Mouse (Mus musculus) limb, embryonic 11.5 days (tissue): ENCODE results near the gene Fggy. TPM values are rescaled to one million over a fixed set of nuclear protein-coding genes. Genes with fewer than 3 reads are reported as not detected.
A peak's percentile ranks its signal among the peaks of the same experiment; 100 is the strongest.

Experiments used
- ATAC-seq: fragments of 200-750 bp; cut with Nextera tagmentation; 2 replicates; pipeline ENCODE4 v1.8.0; 2017; ENCODE audit warnings: low read depth; ENCODE audit not compliant: insufficient number of reproducible peaks, low FRiP score, low TSS enrichment
- DNase-seq: peaks from one replicate; pipeline ENCODE4 v3.0.0-alpha.2; 2015; ENCODE audit warnings: low spot score
- H3K27ac ChIP-seq: fragments of 300-500 bp; sonication (generic); replicated peaks from 2 replicates; pipeline ENCODE4 v1.5.1; 2014; ENCODE audit warnings: low read depth, mild to moderate bottlenecking, low read length
- H3K27me3 ChIP-seq: fragments of 300-500 bp; sonication (generic); 2 replicates; pipeline ENCODE4 v1.6.1; 2014; ENCODE audit warnings: mild to moderate bottlenecking, low read length, mixed read lengths; ENCODE audit not compliant: control insufficient read depth, insufficient read depth
- H3K36me3 ChIP-seq: fragments of 300-500 bp; sonication (generic); 2 replicates; pipeline ENCODE4 v1.6.1; 2014; ENCODE audit warnings: mild to moderate bottlenecking, low read length, moderate library complexity, mixed read lengths; ENCODE audit not compliant: control insufficient read depth, insufficient read depth
- H3K4me1 ChIP-seq: fragments of 300-500 bp; sonication (generic); 2 replicates; pipeline ENCODE4 v1.6.1; 2014; ENCODE audit warnings: low read length, mixed read lengths; ENCODE audit not compliant: control insufficient read depth, insufficient read depth
- H3K4me2 ChIP-seq: fragments of 300-500 bp; sonication (generic); 2 replicates; pipeline ENCODE4 v1.6.1; 2014; ENCODE audit warnings: low read depth, mild to moderate bottlenecking, moderate library complexity; ENCODE audit not compliant: severe bottlenecking
- H3K4me3 ChIP-seq: fragments of 300-500 bp; sonication (generic); 2 replicates; pipeline ENCODE4 v1.5.1; 2014; ENCODE audit warnings: low read depth, low read length
- H3K9ac ChIP-seq: fragments of 300-500 bp; sonication (generic); 2 replicates; pipeline ENCODE4 v1.6.1; 2014; ENCODE audit warnings: mild to moderate bottlenecking, low read length
- H3K9me3 ChIP-seq: fragments of 300-500 bp; sonication (generic); 2 replicates; pipeline ENCODE4 v1.6.1; 2016; ENCODE audit warnings: low read length; ENCODE audit not compliant: control insufficient read depth
- WGBS: fragments of 180-500 bp; shearing (Covaris S2); extraction: QIAGEN DNeasy Blood & Tissue Kit; methylation state at CpG from one replicate; pipeline ENCODE4 v1.1.7; 2014; 5-methylcytosine and 5-hydroxymethylcytosine counted together
- polyA plus RNA-seq: library from polyadenylated mRNA; unstranded; fragments of >200 nt; fragmentation: Nextera tagmentation; extraction: Ambion mirVana; gene quantifications from 2 replicates; pipeline ENCODE4 v1.2.1, GENCODE M21; 2014

Fggy gene
- polyA plus RNA-seq, 1 experiment from 2014 or later, result 8.4 TPM

DNA sequence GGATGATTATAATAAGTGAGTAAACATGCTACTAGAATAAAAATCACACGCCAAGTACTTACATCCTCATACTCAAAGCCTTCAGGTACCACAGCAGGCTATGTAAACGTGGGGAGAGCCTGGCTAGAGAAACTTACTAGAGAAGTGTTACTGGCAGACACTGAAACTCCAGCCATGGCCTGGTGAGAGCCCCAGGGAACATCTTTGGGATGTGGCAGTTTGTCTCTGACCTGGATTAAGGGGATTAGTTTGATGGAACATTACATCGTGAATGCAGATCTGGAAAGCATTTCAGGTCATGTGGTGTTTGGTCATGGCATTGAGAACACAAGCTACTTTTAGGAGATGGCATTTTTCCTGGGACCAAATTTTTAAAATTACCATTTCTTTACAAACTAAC is 303.3 kb downstream of the Fggy start:
- no peak overlapping the region for H3K27ac ChIP-seq
- H3K4me1 ChIP-seq, result peaks cover 6% of the 10 kb centered on the region
- 46% methylated on average over 3 of the region's 3 CpGs for WGBS
- H3K36me3 ChIP-seq, result no peaks in the 10 kb centered on the region
- DNase-seq, result no peak
- H3K9me3 ChIP-seq, result no peaks in the 10 kb centered on the region
- no peak for ATAC-seq
- no peaks in the 10 kb centered on the region for H3K27me3 ChIP-seq
- no peak overlapping the region for H3K9ac ChIP-seq
- no peak overlapping the region for H3K4me3 ChIP-seq
- H3K4me2 ChIP-seq, result no peak overlapping the region

DNA sequence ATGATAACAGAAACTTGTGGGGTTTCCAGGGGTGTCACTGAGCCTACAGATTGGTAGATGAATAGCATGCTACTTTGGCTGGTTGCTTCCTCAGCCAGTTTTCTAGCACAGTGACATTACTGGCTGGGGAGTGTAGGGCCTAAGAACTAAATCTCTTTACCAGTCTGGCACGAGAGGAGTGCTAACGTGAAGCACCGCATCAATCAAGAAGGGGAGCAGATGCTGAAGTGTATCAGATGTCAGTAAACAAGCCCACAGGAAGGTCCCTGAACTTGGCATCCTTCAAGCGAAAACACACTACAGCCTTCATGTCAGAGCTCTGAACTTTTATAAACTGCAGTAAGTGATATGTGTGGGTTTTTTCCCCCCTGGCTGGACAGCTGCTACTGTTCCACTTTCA is 303.8 kb downstream of the Fggy start:
- DNase-seq (no peak), ATAC-seq (no peak)
- Histone ChIP-seq H3K4me3 (no peak overlapping the region), H3K4me1 (peaks cover 6% of the 10 kb centered on the region), H3K36me3 (no peaks in the 10 kb centered on the region), H3K9ac (no peak overlapping the region), H3K9me3 (no peaks in the 10 kb centered on the region), H3K4me2 (no peak overlapping the region), H3K27ac (no peak overlapping the region), H3K27me3 (no peaks in the 10 kb centered on the region)
- WGBS, result 22% methylated on average over 4 of the region's 4 CpGs

DNA sequence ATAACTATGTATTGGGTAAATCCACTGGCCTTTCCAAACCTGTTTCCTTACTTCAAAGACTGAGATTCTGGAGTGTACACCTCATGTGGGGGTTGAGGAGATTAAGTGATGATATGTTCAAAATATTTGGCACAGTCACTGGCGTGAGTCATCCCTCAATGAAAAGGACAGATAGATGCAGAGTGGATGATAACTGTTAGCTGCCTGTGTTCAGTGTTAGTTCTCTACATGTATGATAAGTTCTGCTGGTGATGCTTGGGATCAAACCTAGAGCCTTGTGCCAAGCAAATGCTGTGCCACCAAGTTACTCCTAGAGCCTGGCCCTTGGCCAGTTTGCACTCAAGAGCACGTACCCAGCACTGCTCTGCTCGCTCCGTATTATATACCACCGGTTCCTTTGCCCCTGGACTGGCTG is 304.4 kb downstream of the Fggy start:
- DNase-seq (no peak), ATAC-seq (0 out of 2 replicates have a peak, but pooled peaks have one; percentile 20)
- no peaks in the 10 kb centered on the region for H3K9me3 ChIP-seq
- no peaks in the 10 kb centered on the region for H3K36me3 ChIP-seq
- no peak overlapping the region for H3K27ac ChIP-seq
- H3K4me2 ChIP-seq, result no peak overlapping the region
- whole genome bisulfite sequencing, result 92% methylated on average over 5 of the region's 5 CpGs
- H3K9ac ChIP-seq, result no peak overlapping the region
- H3K27me3 ChIP-seq, result no peaks in the 10 kb centered on the region
- H3K4me3 ChIP-seq, result no peak overlapping the region
- H3K4me1 ChIP-seq, result peaks cover 6% of the 10 kb centered on the region

DNA sequence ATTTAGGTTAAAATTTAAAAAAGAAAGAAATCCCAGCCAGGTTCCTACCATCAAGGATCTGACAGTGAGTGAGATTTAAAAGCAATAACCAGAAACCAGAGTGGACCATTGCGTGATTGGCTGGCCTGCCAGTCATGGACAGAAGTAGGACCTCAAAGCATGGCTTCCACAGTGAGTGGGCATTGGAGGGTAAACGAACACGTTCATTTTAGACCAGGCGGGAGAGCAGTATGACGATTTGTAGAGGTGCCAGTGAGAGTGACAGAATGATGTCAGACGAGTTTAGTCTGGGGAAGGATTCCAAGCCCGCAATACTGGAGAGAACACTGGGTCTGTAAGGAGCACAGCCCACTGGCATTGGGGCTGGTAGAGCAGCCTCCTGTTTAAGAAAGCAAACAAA is 305.0 kb downstream of the Fggy start:
- 74% methylated on average over 7 of the region's 7 CpGs for WGBS
- H3K4me2 ChIP-seq, result no peak overlapping the region
- no peak overlapping the region for H3K4me3 ChIP-seq
- no peak for DNase-seq
- H3K9ac ChIP-seq, result no peak overlapping the region
- no peaks in the 10 kb centered on the region for H3K27me3 ChIP-seq
- H3K9me3 ChIP-seq, result no peaks in the 10 kb centered on the region
- H3K4me1 ChIP-seq, result peaks cover 6% of the 10 kb centered on the region
- ATAC-seq, result 0 out of 2 replicates have a peak, but pooled peaks have one; percentile 4
- no peaks in the 10 kb centered on the region for H3K36me3 ChIP-seq
- no peak overlapping the region for H3K27ac ChIP-seq

DNA sequence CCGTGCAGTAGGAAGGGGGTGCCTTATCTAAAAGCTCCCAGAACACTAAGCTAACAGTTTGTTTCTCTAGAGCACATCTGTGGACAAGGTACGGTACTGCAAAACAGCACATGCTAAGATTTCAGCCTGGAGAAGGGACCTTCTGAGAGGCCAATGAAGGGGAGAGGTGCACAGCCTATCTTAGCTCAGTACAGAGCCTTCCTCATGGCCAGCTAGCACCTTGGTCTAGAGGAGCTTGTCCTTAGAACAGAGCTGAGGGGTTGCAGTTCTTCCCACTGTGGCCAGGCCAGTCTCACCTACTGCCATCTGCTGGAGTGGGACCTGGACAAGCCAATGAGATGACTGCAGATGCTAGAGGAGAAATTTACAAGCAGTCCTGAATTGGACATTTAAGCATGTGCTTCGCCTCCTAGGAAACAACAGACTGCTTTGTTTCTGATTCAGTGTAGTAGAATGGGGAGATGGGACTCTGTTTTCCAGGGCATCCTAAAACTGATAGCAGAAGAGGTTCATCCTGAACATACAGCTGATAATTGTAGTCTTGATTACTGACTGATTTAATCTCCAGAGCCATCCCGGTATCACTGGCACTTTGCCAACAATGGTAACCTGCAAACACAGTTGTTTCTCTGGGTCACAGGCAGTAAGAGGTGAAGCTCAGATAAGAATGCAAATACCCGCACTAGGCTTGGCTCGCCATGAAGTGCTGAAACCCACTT is 305.6 kb downstream of the Fggy start:
- DNase-seq (peak; percentile 42), ATAC-seq (peak; percentile 53; the same call in 1 of the 2 replicates)

DNA sequence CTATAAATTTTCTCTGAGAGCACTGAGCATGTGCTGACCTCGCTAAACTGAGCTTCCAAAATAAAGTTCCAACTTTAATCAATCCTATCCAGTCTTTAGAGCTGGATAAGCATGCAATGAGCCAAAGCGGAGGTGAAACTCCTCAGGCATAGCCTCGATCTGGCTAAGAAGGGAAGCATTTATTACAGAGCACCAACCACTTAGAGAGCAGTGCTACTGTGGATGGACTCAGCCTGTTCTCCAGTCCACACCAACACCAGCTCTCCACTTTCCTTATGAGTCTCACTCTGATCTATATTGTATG is 306.1 kb downstream of the Fggy start:
- no peak overlapping the region for H3K9ac ChIP-seq
- peaks cover 6% of the 10 kb centered on the region for H3K4me1 ChIP-seq
- no peak overlapping the region for H3K27ac ChIP-seq
- H3K27me3 ChIP-seq, result no peaks in the 10 kb centered on the region
- H3K4me3 ChIP-seq, result no peak overlapping the region
- no peak for ATAC-seq
- H3K4me2 ChIP-seq, result no peak overlapping the region
- no peak for DNase-seq
- H3K36me3 ChIP-seq, result no peaks in the 10 kb centered on the region
- WGBS, result 76% methylated on average over 3 of the region's 3 CpGs
- no peaks in the 10 kb centered on the region for H3K9me3 ChIP-seq

More for the DNA sequence above, 305.6 kb downstream of the Fggy start:
- H3K9ac ChIP-seq, result no peak overlapping the region
- H3K4me1 ChIP-seq, result peaks cover 6% of the 10 kb centered on the region
- no peak overlapping the region for H3K4me2 ChIP-seq
- H3K27me3 ChIP-seq, result no peaks in the 10 kb centered on the region
- WGBS, result 60% methylated on average over 6 of the region's 6 CpGs
- no peaks in the 10 kb centered on the region for H3K36me3 ChIP-seq
- 0 out of 2 replicates have a peak overlapping the region, but pooled peaks have one; percentile 3 for H3K27ac ChIP-seq
- H3K4me3 ChIP-seq, result no peak overlapping the region
- no peaks in the 10 kb centered on the region for H3K9me3 ChIP-seq

DNA sequence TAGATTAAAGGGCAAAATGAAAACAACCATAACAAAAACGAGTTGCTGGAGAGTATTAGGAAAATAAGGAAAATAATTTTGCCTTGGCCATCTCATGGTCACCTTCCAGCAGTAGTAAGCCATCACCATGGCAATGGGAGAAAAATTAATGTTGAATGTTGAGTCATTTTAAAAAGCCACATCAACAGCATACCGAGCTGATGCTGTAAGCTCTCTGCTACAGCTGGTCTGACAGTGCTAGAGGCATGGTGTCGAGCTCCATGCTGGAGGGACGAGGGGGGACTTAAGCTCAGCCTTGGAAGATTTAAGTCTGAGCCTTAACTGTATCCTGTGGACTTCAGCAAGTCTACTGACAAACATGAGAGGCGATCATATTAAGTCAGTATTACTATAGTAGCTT is 307.9 kb downstream of the Fggy start:
- H3K4me3 ChIP-seq, result no peak overlapping the region
- no peak overlapping the region for H3K27ac ChIP-seq
- no peak for DNase-seq
- H3K9ac ChIP-seq, result no peak overlapping the region
- no peaks in the 10 kb centered on the region for H3K36me3 ChIP-seq
- WGBS, result 78% methylated on average over 5 of the region's 5 CpGs
- H3K4me1 ChIP-seq, result peaks cover 6% of the 10 kb centered on the region
- no peaks in the 10 kb centered on the region for H3K9me3 ChIP-seq
- H3K27me3 ChIP-seq, result no peaks in the 10 kb centered on the region
- no peak for ATAC-seq
- H3K4me2 ChIP-seq, result no peak overlapping the region

DNA sequence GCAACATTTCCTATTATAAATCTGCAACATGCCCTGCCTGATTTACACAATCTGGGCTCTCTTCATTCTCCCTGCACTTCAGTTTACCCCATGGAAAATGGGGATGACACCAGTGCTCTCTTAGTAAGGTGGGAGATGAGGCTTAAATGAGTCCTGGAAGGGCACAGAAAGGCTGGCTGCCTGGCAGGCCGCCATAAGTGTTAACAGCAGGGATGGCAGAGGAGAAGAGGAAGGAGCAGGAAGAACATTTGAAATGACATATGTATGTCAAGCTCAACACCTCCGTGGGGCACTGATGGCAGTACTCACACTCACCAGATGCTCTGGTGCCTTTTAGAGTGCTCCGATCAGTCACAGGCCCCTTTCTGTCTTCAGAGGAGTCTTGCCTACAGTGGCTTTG is 308.6 kb downstream of the Fggy start:
- ATAC-seq (no peak), DNase-seq (no peak)
- H3K4me3 ChIP-seq, result no peak overlapping the region
- no peak overlapping the region for H3K27ac ChIP-seq
- no peak overlapping the region for H3K9ac ChIP-seq
- H3K27me3 ChIP-seq, result no peaks in the 10 kb centered on the region
- H3K4me2 ChIP-seq, result no peak overlapping the region
- 73% methylated on average over 3 of the region's 3 CpGs for WGBS
- no peaks in the 10 kb centered on the region for H3K9me3 ChIP-seq
- peaks cover 6% of the 10 kb centered on the region for H3K4me1 ChIP-seq
- no peaks in the 10 kb centered on the region for H3K36me3 ChIP-seq

DNA sequence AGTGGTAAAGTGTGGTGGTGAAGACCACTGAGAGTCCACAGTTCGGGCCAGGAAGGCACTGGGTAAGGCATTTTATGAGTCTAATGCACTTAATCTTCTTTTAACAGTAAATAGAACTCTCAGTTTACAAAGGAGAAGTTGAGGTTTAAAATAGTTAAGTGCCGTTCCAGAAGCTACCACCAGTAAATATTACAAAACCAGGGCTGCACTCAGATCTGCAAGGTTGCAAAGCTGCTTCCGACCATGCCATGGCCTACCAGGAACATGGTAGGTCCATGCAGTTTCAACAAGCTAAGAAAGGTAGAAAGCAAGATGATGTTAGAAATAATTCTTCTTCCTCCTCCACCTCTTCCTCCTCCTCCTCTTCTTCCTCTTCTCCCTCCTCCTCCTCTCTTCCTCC is 309.8 kb downstream of the Fggy start:
- Histone ChIP-seq H3K4me3 (no peak overlapping the region), H3K9me3 (no peaks in the 10 kb centered on the region), H3K36me3 (no peaks in the 10 kb centered on the region), H3K4me2 (no peak overlapping the region), H3K27ac (no peak overlapping the region), H3K4me1 (peaks cover 9% of the 10 kb centered on the region), H3K27me3 (no peaks in the 10 kb centered on the region), H3K9ac (no peak overlapping the region)
- ATAC-seq, result no peak
- 76% methylated on average over 3 of the region's 3 CpGs for WGBS
- DNase-seq, result no peak
